Mouse (Mus musculus) embryo, embryonic 10 days (tissue): ENCODE results near the gene 9230104L09Rik.
A peak's percentile ranks its signal among the peaks of the same experiment; 100 is the strongest.

Source experiments
- DNase-seq: peaks from one replicate; pipeline ENCODE4 v3.0.0-alpha.2; 2015; ENCODE audit warnings: low spot score

The 9230104L09Rik gene

DNA sequence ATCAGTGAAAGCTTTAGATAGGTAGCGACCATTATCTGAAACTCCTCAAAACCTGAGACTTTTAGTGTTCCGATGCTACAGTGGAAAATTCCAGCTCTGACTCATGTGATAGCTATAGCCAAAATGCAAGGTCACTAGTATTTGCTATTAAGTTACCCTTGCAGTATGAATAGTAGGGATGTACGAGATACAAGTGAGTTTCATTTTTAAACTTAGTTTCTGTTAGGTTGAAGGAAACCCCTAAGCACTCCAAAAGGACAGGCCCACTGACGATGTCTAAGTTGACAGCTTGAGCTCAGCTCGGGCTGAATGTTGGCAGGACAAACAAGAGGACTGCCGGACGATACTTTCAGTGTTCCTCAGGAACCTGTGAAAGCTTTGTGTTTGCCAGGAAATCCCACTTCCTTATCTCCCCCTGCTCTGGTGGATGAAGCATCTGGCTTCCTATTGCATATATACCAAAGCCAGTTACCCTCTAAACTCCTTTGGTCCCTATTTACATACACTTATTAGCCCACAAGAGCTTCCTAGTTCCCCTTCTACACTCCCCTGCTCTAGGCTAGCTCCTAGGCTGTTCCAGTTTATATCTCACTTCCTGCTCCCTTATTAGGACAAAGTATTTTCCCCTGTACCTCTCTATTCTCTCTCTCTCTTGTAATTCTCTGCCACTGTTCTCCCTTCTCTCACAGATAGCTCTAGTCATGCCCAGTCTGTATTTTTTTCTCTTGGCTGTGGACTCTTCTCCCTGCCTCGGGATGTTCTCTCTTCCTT, 8.0 kb downstream of the 9230104L09Rik start:
- no peak for DNase-seq

DNA sequence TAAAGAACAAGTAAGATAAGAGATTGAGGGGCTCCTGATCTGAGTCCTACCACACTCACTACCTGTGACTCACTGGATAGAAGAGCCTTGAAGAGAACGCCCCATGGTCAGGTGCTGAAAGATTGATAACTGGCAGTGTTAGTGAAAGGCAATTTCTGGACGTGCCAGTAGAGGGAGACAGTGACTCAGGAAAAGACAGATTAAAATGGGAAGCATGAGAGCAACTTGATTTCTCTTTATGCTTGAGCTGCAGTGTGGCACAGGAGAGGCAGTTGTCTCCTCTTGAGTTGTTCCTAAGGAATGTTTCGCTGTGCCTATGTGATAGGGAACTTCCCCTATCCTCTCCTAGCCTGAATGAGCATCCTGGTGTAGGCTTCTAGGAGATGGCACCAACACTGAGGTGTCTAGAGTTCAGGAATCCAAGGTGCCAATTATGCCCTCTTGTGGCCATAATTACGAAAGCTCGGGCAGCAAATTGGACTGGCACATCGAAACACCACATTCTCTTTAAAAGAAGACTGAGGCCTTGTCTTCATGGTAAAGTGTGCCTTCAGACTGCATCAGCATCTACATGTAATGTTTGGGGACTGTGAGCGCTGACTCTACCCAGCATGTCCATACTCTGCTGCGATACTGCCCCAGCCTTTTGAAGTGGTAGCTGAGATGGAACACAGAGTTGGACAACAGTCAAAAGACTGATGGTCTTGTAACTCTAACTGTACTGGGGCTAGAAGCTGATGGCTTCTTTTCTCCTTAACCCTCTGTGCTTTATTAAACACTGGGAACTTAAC, 13.5 kb downstream of the 9230104L09Rik start:
- peak; percentile 82 for DNase-seq

DNA sequence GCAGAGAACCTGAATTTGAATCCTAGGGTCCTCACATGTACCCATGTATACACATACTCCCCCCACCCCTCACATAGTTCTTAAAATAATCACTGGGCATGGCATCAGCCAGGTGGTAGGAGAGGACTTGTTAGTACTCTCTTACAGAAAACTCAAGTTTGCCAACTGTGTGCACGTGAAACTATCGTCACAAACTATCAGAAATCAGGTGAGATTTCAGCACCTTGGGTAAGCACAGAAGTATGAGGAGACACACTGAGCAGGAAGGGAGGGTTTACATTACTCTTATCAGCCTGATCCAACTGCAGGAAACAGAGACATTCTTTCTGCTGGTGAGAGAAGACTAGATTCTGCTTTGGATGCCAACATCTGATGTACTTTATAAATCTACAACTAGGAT, 25.6 kb downstream of the 9230104L09Rik start:
- no peak for DNase-seq

DNA sequence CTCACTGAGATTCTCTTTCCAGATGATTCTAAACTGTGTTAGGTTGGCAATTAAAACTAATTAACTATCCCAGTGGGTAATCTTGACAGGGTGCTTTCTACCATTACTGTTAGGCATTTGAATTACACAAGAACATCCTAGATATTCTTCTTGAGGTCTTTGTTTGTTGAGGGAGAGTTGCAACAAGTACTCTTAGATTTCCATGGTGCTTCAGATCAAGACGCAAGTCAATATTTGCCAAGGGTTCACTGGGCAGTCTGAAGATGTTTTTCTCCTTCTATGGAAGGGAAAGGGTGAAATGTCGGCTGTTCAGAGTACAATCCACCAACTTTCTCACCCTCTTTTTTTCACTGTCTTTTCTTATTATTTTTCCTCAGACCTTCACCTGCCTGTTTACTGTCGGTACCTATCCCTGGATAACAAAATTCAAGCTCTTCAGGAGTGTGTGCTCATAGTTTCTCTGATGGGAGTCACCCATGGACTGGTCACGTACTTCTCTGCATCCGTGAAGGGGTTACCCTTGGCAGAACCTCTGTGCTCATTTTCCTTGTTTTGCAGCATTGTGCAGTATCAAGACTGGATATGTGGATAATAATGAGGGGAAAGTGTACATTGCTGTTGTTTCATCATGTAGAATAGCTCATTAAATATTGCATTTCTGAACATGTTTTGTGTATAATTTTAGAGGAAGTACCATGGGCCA, 26.6 kb downstream of the 9230104L09Rik start:
- DNase-seq = no peak

DNA sequence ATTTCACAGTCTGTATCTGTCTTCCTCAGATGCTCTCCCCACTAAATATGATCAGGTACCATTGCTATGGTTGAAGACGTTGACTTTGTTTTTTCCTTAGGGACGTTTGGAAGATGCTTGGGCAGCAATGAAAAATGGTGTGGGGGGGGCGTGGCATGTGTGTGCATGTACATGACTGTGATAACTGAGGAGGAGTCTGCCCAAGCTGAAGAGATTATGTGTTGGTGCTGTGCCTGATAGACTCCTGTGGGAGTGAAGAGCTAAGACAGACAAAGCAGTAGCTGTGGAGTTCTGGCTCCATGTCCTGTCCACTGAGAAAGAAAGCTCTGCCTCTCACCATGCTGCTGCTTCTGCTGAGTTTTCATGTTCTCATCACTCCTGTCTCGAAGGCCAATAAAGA, 29.9 kb downstream of the 9230104L09Rik start, which contains the start of gene Cst9:
Gene Cst9 (plus strand): TSS at position 236 of the 400 bp plus-strand sequence.
- no peak for DNase-seq

DNA sequence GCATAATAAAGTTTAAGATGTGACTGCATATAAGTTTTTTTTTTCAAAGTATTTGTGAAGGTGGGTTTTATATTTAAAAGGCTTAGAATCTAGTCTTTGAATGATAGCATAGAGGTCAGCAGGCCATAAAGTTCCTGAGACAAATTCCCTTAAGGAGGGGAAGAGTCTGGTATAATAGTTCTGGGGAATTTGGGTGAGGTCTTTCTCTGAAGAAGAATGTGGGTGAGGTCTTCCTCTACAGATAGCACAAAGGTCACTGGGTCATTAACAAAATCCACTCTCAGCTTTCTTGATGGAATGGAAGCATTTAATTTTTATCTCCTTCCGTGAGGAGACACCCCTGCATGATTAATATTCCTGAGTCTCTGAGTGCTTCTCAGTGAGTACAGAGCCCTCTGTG, 38.9 kb downstream of the 9230104L09Rik start:
- no peak for DNase-seq

DNA sequence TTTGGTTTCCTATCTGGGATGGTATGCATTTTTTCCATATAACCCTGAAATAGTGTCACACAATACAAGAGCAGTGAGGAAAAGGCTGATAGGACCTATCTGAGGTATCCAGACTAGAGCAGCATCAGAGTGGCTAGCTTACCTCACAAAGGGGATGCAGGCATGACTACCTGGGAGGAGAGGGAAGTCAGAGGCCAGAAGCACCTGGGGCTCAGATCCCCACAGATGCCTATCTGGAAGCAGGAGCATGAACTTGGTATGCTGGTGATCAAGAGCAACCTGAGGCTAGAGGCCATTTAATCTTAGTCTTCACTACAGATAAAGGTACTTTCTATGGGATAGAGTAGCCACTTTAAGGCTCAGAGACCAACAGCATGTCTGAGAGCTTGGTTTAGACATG, 44.9 kb downstream of the 9230104L09Rik start, which contains the start of gene Cst13:
Gene Cst13 (plus strand): TSS at position 173 of the 400 bp plus-strand sequence.
- DNase-seq = no peak

DNA sequence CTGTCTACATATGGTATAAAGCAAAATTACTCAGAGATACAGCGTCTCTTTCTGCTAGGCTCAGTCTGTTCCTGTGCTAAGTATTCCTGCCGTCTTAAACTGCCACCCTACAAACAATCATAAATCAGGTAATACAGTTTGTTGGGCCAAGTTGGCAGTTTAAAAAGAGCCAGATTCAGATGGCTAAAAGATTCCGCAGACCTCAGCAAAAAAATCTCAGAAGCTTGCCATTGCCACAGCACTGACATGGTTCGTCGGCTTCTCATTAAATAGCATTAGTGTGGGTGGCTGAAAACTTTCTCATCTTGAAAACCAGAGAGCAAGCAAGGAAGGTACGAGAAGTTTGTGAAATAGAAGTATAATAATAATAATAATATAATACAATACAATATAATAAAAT, 58.1 kb downstream of the 9230104L09Rik start:
- no peak for DNase-seq

DNA sequence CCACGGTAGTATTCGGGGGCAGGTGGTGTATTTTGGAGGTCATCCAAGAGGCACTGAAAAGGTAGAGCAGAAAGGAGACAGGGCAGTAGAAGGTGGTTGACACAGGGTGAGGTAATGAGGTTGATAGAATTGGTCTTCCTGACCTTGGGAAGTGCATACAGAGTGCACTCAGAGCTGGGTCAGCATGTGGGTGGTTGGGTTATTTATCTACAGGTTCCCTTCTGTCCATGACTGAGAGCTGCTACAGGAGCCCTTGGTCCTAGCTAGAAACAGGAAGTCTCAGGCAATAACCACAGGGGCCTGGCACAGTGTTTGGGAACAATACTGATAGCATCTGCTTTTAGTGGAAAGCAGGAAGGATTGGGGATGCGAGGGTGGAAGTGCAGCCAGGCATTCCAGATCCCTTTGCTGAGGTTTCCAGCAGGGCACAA, 63.3 kb downstream of the 9230104L09Rik start:
- DNase-seq = no peak

DNA sequence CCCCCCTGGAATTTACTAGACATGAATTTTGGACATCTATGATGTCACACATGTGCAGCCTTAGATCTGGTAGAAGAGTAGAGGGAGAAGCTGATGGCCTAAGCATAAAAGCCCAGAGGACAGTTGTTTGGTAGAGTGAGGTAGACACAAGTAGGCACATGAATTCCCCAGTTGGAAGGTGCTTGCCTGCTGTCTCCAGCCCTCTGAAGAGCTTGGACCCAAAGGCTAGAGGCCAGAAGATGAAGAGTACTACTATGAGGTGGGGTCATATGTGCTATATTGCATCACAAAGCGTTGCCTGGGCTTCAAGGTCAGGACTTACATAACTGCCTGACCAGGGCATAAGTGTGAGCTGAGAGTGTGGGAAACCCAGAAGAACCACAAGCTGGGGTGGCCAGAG, 66.4 kb downstream of the 9230104L09Rik start, which contains the start of gene Cst8:
Gene Cst8 (plus strand): TSS at position 301 of the 400 bp plus-strand sequence.
- DNase-seq = no peak
